Mouse (Mus musculus) neural tube, embryonic 15.5 days (tissue): ENCODE measurements around the gene Fus. TPM values are rescaled to one million over a fixed set of nuclear protein-coding genes. Genes with fewer than 3 reads are reported as not detected.
"Not testable (repeated sequence)": the region's sequence is repeated elsewhere in the genome, so short reads cannot be mapped to it uniquely, and the experiment has no call there.

Source experiments
- ATAC-seq: fragments of 200-750 bp; cut with Nextera tagmentation; 2 replicates; pipeline ENCODE4 v1.8.0; 2017; ENCODE audit warnings: mild to moderate bottlenecking, moderate TSS enrichment, moderate library complexity; ENCODE audit not compliant: low FRiP score
- H3K27ac ChIP-seq: fragments of 300-500 bp; sonication (generic); replicated peaks from 2 replicates; pipeline ENCODE4 v1.5.1; 2015; ENCODE audit warnings: mild to moderate bottlenecking, inconsistent platforms
- H3K27me3 ChIP-seq: fragments of 300-500 bp; sonication (generic); replicated peaks from 2 replicates; pipeline ENCODE4 v1.6.1; 2015; ENCODE audit warnings: inconsistent platforms
- H3K36me3 ChIP-seq: fragments of 300-500 bp; sonication (generic); 2 replicates; pipeline ENCODE4 v1.6.1; 2015; ENCODE audit warnings: inconsistent platforms
- H3K4me1 ChIP-seq: fragments of 300-500 bp; sonication (generic); 2 replicates; pipeline ENCODE4 v1.6.1; 2015; ENCODE audit warnings: inconsistent platforms
- H3K4me2 ChIP-seq: fragments of 300-500 bp; sonication (generic); 2 replicates; pipeline ENCODE4 v1.6.1; 2015; ENCODE audit warnings: inconsistent platforms, mild to moderate bottlenecking, moderate library complexity
- H3K4me3 ChIP-seq: fragments of 300-500 bp; sonication (generic); replicated peaks from 2 replicates; pipeline ENCODE4 v1.5.1; 2015; ENCODE audit warnings: mild to moderate bottlenecking, inconsistent platforms
- H3K9ac ChIP-seq: fragments of 300-500 bp; sonication (generic); replicated peaks from 2 replicates; pipeline ENCODE4 v1.6.1; 2015; ENCODE audit warnings: mild to moderate bottlenecking, inconsistent platforms
- H3K9me3 ChIP-seq: fragments of 300-500 bp; sonication (generic); replicated peaks from 2 replicates; pipeline ENCODE4 v1.6.1; 2016; ENCODE audit warnings: inconsistent platforms
- WGBS: fragments of 180-500 bp; shearing (Covaris S2); methylation state at CpG from one replicate; pipeline ENCODE4 v1.1.7; 2015; ENCODE audit warnings: mixed read lengths; 5-methylcytosine and 5-hydroxymethylcytosine counted together
- polyA plus RNA-seq: library from polyadenylated mRNA; unstranded; fragments of >200 nt; fragmentation: Nextera tagmentation; extraction: Ambion mirVana; gene quantifications from 2 replicates; pipeline ENCODE4 v1.2.1, GENCODE M21; 2015

The Fus gene
- polyA plus RNA-seq, 1 experiment from 2014 or later = 357 TPM

- Histone ChIP-seq H3K4me3 (0 out of 2 replicates have a peak within 1 kb of the TSS, but pooled peaks have one; percentile 8), H3K9ac (no peak within 1 kb of the TSS; the same call in 1 of the 2 replicates)
Observed at GRCm38 (mm10) chr7:127929923-127930322, 37.3 kb upstream of the Fus start, which contains the start of gene Prss8. Gene Prss8 (minus strand): TSS chr7:127930104.

GRCm38 (mm10) chr7:127930636-127931035, 36.6 kb upstream of the Fus start:
- 81% methylated on average over 5 of the region's 5 CpGs for WGBS
- no peak for ATAC-seq
- Histone ChIP-seq H3K4me3 (no peak overlapping the region), H3K9ac (no peak overlapping the region), H3K27ac (no peak overlapping the region), H3K9me3 (no peaks in the 10 kb centered on the region), H3K4me1 (peaks cover 21% of the 10 kb centered on the region), H3K27me3 (peaks cover 32% of the 10 kb centered on the region), H3K4me2 (no peak overlapping the region), H3K36me3 (peaks cover 13% of the 10 kb centered on the region)

More at GRCm38 (mm10) chr7:127929923-127930322, 37.3 kb upstream of the Fus start, which contains the start of gene Prss8:
- WGBS = 10% methylated on average over 6 of the region's 6 CpGs
- H3K36me3 ChIP-seq = peaks cover 20% of the 10 kb centered on the region
- peaks cover 32% of the 10 kb centered on the region for H3K27me3 ChIP-seq
- peaks cover 20% of the 10 kb centered on the region for H3K4me1 ChIP-seq
- H3K27ac ChIP-seq = no peak within 1 kb of the TSS
- H3K9me3 ChIP-seq = no peaks in the 10 kb centered on the region
- H3K4me2 ChIP-seq = peak within 1 kb of the TSS; percentile 30
- no peak for ATAC-seq

GRCm38 (mm10) chr7:127931351-127932135, 35.7 kb upstream of the Fus start:
- H3K27me3 ChIP-seq = peaks cover 32% of the 10 kb centered on the region
- H3K4me1 ChIP-seq = peaks cover 28% of the 10 kb centered on the region
- no peaks in the 10 kb centered on the region for H3K9me3 ChIP-seq
- H3K4me3 ChIP-seq = no peak overlapping the region
- ATAC-seq = no peak
- no peak overlapping the region for H3K4me2 ChIP-seq
- 59% methylated on average over 13 of the region's 13 CpGs for WGBS
- no peak overlapping the region for H3K9ac ChIP-seq
- H3K27ac ChIP-seq = no peak overlapping the region
- H3K36me3 ChIP-seq = peaks cover 4% of the 10 kb centered on the region; the same call in 1 of the 2 replicates

- WGBS = 24% methylated on average over 13 of the region's 13 CpGs
- Histone ChIP-seq H3K4me2 (no peak overlapping the region), H3K27me3 (peaks cover 32% of the 10 kb centered on the region), H3K9ac (no peak overlapping the region), H3K36me3 (no peaks in the 10 kb centered on the region), H3K27ac (no peak overlapping the region), H3K9me3 (no peaks in the 10 kb centered on the region), H3K4me3 (no peak overlapping the region), H3K4me1 (peaks cover 30% of the 10 kb centered on the region)
- ATAC-seq = no peak
Observed at GRCm38 (mm10) chr7:127932273-127933031, 34.8 kb upstream of the Fus start.

GRCm38 (mm10) chr7:127934075-127934474, 33.2 kb upstream of the Fus start:
- Histone ChIP-seq H3K4me3 (no peak overlapping the region), H3K4me2 (peak overlapping the region; percentile 1; the same call in 1 of the 2 replicates), H3K4me1 (peaks cover 28% of the 10 kb centered on the region), H3K9me3 (no peaks in the 10 kb centered on the region), H3K27me3 (peaks cover 17% of the 10 kb centered on the region), H3K27ac (no peak overlapping the region), H3K9ac (no peak overlapping the region), H3K36me3 (no peaks in the 10 kb centered on the region)
- no peak for ATAC-seq
- WGBS = 91% methylated on average over 5 of the region's 5 CpGs

- Histone ChIP-seq H3K9ac (peak overlapping the region; percentile 79), H3K27ac (peak overlapping the region; percentile 88), H3K9me3 (no peaks in the 10 kb centered on the region), H3K4me3 (peak overlapping the region; percentile 72), H3K4me1 (peaks cover 20% of the 10 kb centered on the region), H3K36me3 (no peaks in the 10 kb centered on the region), H3K27me3 (peaks cover 6% of the 10 kb centered on the region), H3K4me2 (peak overlapping the region; percentile 89)
- peak; percentile 97 for ATAC-seq
- WGBS = 5% methylated on average over 32 of the region's 32 CpGs
Observed at GRCm38 (mm10) chr7:127935028-127935722, 32.1 kb upstream of the Fus start.

- peaks cover 20% of the 10 kb centered on the region for H3K4me1 ChIP-seq
- H3K9ac ChIP-seq = peak overlapping the region; percentile 79
- WGBS = under 1% methylated on average over 38 of the region's 38 CpGs
- H3K4me2 ChIP-seq = peak overlapping the region; percentile 89
- H3K27ac ChIP-seq = peak overlapping the region; percentile 88
- peak; percentile 79 for ATAC-seq
- H3K4me3 ChIP-seq = peak overlapping the region; percentile 72
- H3K27me3 ChIP-seq = no peaks in the 10 kb centered on the region
- H3K36me3 ChIP-seq = no peaks in the 10 kb centered on the region
- H3K9me3 ChIP-seq = no peaks in the 10 kb centered on the region
Observed at GRCm38 (mm10) chr7:127935748-127936159, 31.5 kb upstream of the Fus start.

GRCm38 (mm10) chr7:127936216-127936884, 30.9 kb upstream of the Fus start:
- peak overlapping the region; percentile 72 for H3K4me3 ChIP-seq
- H3K9me3 ChIP-seq = no peaks in the 10 kb centered on the region
- peaks cover 20% of the 10 kb centered on the region for H3K4me1 ChIP-seq
- H3K27me3 ChIP-seq = no peaks in the 10 kb centered on the region
- H3K9ac ChIP-seq = peak overlapping the region; percentile 79
- peak; percentile 16; the same call in 1 of the 2 replicates for ATAC-seq
- H3K27ac ChIP-seq = peak overlapping the region; percentile 88
- no peaks in the 10 kb centered on the region for H3K36me3 ChIP-seq
- H3K4me2 ChIP-seq = peak overlapping the region; percentile 89
- WGBS = 57% methylated on average over 18 of the region's 18 CpGs

GRCm38 (mm10) chr7:127942097-127942496, 25.2 kb upstream of the Fus start:
- peaks cover 29% of the 10 kb centered on the region for H3K27me3 ChIP-seq
- 66% methylated on average over 2 of the region's 2 CpGs for WGBS
- not testable (repeated sequence) for H3K4me2 ChIP-seq, H3K27ac ChIP-seq, H3K4me3 ChIP-seq, H3K4me1 ChIP-seq, H3K36me3 ChIP-seq, H3K9ac ChIP-seq, ATAC-seq, H3K9me3 ChIP-seq

- no peak overlapping the region for H3K9ac ChIP-seq
- WGBS = 11% methylated on average over 23 of the region's 23 CpGs
- H3K4me3 ChIP-seq = no peak overlapping the region
- ATAC-seq = no peak
- H3K27ac ChIP-seq = no peak overlapping the region
- peak overlapping the region; percentile 1; the same call in 1 of the 2 replicates for H3K4me2 ChIP-seq
- H3K36me3 ChIP-seq = no peaks in the 10 kb centered on the region
- H3K9me3 ChIP-seq = no peaks in the 10 kb centered on the region
- peaks cover 29% of the 10 kb centered on the region for H3K27me3 ChIP-seq
- no peaks in the 10 kb centered on the region for H3K4me1 ChIP-seq
Observed at GRCm38 (mm10) chr7:127944614-127945013, 22.6 kb upstream of the Fus start.
